Mouse (Mus musculus): ENCODE data around the gene Serpinb9c. TPM values are rescaled to one million over a fixed set of nuclear protein-coding genes. Genes with fewer than 3 reads are reported as not detected.
"Not testable (repeated sequence)": the region's sequence is repeated elsewhere in the genome, so short reads cannot be mapped to it uniquely, and the experiment has no call there.

Gene Serpinb9c
- not detected for total RNA-seq (2021)

DNA sequence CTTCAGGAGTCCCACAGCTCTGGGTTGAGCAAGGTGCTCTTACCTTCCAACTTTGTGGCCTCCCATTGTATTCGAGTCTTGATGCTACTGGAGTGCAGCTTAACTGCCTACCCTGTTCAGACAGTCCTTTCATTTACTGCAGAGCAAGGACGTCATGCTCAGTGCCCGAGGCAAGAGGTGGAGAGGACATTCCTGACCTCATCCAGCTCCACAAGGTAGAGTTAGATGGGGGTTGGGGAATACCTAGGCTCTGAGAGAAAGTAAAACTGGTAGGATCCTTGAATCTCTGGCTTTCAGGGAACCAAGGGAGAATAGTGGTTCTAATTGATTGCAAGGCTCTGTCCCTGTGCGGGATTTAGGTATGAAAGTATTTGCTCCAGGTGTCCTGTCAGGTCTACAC, at the start of gene Serpinb9c:
TSS of gene Serpinb9c (minus strand) at position 101 of the 400 bp plus-strand sequence.
- DNase-seq (ENCODE audit: extremely low spot score in 1 of 2, low spot score in 2 of 2) = no peak
- intact Hi-C loops (cut with DNase I) = no loop called here

DNA sequence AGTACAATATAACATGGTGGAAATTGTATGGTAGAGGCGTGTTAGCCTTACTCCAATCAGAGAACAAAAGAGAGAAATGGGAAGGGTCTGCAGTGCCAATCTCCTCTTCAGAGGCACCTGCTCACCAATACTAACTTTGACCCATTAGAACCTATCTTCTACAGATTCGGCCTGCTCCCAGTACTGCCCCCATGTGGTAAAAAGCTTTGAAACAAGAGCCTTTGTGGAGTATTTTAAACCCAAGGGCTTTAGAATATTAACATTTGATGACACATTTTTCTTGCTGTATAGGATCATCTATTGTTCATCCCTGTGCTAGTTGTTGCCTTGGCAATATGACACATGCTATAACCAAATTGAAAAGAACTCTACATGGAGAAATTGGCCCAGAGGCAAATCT, 40.2 kb upstream of the Serpinb9c start:
- no peak for DNase-seq (ENCODE audit: extremely low spot score in 1 of 2, low spot score in 2 of 2)
- intact Hi-C loops (cut with DNase I) = no loop called here

DNA sequence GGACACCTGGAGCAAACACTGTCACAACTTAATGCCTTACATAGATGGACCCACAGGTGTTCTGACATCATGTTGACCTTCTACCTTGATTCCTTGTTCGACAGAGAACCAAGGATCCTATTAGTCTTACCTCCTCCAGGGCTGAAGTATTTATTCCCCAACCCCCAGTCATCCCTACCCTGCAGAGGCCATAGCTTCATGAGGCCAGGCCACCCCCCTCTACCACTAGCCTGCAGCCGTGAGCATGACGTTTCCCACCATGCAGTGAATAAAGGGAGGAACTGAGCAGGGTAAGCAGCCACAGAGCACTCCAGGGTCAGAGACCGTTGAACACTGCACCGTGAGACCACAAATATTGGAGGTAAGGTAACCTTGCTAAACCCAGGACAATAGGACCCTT, 33.1 kb upstream of the Serpinb9c start, which contains the start of gene Serpinb9d:
TSS of gene Serpinb9d (plus strand) at position 301 of the 400 bp plus-strand sequence.
- intact Hi-C loops (cut with DNase I) = no loop called here
- DNase-seq (ENCODE audit: extremely low spot score in 1 of 2, low spot score in 2 of 2) = no peak

DNA sequence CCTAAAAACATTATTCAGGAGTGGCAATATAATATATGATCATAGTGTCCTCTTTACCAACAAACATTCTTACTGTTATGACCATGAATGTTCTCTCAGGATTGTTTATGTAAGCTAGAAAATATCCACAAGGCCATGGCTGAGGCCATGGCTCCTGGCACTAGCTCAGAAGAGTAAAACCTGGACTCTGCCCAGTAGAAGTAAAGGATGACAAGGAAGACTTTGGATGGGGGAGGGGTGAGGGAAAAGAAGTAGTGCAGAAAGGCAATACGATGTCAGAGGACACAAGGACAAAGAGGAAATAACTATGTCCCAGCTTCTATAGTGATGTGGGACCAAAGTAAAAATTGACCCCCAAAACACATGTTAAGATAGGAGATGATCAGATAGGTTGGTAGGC, 30.9 kb upstream of the Serpinb9c start:
- intact Hi-C loops (cut with DNase I); DNase-seq (ENCODE audit: extremely low spot score in 1 of 2, low spot score in 2 of 2): not testable (repeated sequence)

DNA sequence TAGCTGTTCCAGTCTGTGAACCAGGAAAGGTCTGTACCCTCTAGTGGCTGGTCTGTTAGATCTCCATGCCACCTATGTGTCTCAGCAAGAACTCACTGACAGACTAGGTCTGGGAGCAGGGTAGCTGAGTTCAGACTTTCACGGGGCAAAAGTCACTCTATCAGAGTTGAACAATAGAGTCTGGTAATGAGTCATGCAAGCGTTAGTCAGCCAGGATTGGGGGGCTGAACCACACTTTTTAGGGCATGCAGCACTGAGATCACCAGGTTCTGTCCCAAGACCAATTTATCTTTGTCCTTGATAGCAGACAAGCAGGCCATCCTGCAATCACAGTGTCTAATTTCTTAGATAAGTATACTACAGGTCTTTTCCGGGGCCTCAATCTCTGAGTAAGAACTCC, 18.1 kb downstream of the Serpinb9c start:
- intact Hi-C loops (cut with DNase I) = no loop called here

DNA sequence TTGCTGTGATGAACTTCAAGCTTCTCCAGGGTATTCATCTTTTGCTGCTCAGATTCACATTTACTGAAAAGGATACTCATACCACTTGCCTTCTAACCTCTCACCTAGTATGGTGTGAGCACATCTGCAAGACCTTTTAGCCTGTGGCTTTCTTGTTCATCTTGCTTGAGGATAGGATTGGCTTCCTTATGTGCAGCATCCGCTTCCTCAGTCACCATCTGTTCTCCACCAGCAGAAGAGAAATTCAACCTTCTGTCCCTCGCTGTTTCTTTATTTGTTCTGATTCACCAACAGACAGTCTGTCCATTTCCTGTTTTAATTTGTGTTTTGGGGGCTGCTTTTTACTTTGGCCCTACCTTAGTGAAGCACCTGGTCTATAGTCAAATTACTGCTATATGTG, 21.8 kb downstream of the Serpinb9c start:
- DNase-seq (ENCODE audit: extremely low spot score in 1 of 2, low spot score in 2 of 2) = peak in 1 of 2 experiments; percentile 5
- intact Hi-C loops (cut with DNase I) = no loop called here

More for the DNA sequence above, 18.1 kb downstream of the Serpinb9c start:
- no peak for DNase-seq (ENCODE audit: extremely low spot score in 1 of 2, low spot score in 2 of 2)

DNA sequence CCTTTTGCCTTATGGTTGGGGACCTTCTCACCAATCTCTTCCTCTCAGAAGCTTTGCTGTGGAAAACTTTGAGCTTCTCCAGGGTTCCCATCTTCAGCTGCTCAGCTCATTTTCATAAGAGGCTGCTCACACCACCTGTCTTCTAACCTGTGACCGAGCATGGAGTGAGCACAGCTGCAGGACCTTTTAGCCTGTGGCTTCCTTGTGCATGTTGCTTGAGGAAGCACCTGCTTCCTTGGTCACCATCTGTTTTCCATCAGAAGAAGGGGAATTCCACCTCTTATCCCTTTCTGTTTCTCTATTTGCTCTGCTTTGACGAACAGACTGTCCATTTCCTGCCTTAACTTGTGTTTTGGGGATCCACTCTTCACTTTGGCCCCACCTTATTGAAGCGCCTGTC, 46.5 kb downstream of the Serpinb9c start:
- DNase-seq (ENCODE audit: extremely low spot score in 1 of 2, low spot score in 2 of 2) = no peak
- intact Hi-C loops (cut with DNase I) = no loop called here

DNA sequence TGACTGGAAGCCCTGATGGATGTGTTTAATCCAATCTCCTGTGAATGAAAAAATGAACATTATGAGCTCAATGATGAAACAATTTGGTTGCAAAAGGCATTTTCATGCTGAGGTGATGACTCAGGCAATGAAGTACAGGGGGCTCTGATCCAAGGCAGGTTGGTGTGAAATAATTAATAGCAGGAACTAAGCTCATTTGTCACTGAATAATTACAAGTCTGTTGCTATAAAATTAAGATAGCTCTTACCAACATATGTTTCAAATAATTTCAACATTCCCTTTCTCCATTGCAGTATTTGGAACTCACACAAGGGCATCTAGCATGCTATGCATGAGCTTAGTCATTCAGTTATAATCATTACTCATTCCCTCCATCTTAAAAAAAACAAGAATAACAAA, 53.9 kb downstream of the Serpinb9c start:
- no peak for DNase-seq (ENCODE audit: extremely low spot score in 1 of 2, low spot score in 2 of 2)
- intact Hi-C loops (cut with DNase I) = no loop called here

Other genes with a start within 250 kb of the Serpinb9c start
- gene Serpinb6b, start 194.5 kb downstream of the Serpinb9c start, total RNA-seq (2021) = 1 to 10 TPM; 1.6 to 2.5 TPM
- gene Serpinb9, start 156.5 kb downstream of the Serpinb9c start, total RNA-seq (2021) = 1 to 10 TPM; 3.0 to 3.4 TPM
- gene Serpinb9b, start 132.3 kb downstream of the Serpinb9c start, total RNA-seq (2021) = not detected
- gene Serpinb1b, start 81.2 kb downstream of the Serpinb9c start, total RNA-seq (2021) = 1 to 10 TPM in 1 of 2 experiments, under 1 TPM in 1; 0.79 to 1.1 TPM
- not detected for gene Serpinb9d, start 33.2 kb upstream of the Serpinb9c start, total RNA-seq (2021)
- gene Serpinb9e, start 89.9 kb upstream of the Serpinb9c start, total RNA-seq (2021) = not detected
- gene Serpinb9f, start 164.3 kb upstream of the Serpinb9c start, total RNA-seq (2021) = not detected
- gene Gm11397, start 236.0 kb upstream of the Serpinb9c start, total RNA-seq (2021) = not detected

Data from left cerebral cortex, postnatal 10 days (tissue).